Mouse (Mus musculus): ENCODE measurements around the gene Dnajc11. TPM values are rescaled to one million over a fixed set of nuclear protein-coding genes. Genes with fewer than 3 reads are reported as not detected.
A peak's percentile ranks its signal among the peaks of the same experiment; 100 is the strongest.

The Dnajc11 gene
- 10 to 100 TPM; 52.8 to 70.8 TPM for total RNA-seq (2021)
- long read RNA-seq, experiment 1, transcript Dnajc11-201 (16 exons, 3,151 nt), result major isoform, 82 of 96 reads
- long read RNA-seq, experiment 1, partial matches to known transcripts, result 4 of 96 reads
- long read RNA-seq, experiment 1, other reads (novel, unspliced or antisense), result 10 of 96 reads
- long read RNA-seq, experiment 2, transcript Dnajc11-201 (16 exons, 3,151 nt), result major isoform, 76 of 97 reads
- long read RNA-seq, experiment 2, partial matches to known transcripts, result 1 of 97 reads
- long read RNA-seq, experiment 2, other reads (novel, unspliced or antisense), result 20 of 97 reads

DNA sequence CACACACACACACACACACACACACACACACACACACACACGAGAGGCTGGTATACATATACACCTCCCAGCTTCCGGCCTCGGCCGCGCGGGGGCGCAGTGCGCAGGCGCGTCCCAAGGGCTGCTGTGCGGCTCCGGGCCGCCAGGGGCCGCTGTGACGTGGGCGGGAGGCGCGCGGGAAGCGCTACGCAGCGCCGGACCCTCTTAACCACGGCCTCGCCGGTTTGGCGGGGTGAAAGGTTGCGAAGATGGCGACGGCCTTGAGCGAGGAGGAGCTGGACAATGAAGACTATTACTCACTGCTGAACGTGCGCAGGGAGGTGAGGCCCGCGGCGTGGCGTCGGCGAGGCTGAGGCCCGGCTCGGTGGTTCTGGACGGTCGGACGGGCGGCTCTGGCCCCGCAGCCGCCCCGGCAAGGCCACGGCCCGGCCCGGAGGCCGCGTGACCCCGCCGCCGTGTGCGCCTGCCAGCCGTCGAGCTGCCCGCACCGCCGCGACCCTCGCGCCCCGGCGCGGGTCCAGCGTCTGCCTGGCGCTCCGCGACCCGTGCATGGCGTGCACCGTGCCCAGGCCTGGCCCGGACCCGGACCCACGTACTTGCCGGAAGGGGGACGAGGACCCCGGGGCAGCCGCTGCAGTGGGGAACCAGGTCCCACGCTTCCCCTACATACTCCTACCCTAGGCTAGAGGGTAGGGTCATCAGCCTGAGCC, at the start of gene Dnajc11:
TSS of gene Dnajc11 (plus strand) at position 187 of the 710 bp plus-strand sequence.
- H3K4me3 ChIP-seq, result peak within 1 kb of the TSS; percentile 82
- peak; percentile 91 for TF ChIP-seq CTCF (IDR thresholded peaks at IDR 0.05)
- intact Hi-C loops (cut with DNase I), result no loop called here
- H3K27ac ChIP-seq, result peak within 1 kb of the TSS; percentile 94
- DNase-seq, result peak; percentile 92

DNA sequence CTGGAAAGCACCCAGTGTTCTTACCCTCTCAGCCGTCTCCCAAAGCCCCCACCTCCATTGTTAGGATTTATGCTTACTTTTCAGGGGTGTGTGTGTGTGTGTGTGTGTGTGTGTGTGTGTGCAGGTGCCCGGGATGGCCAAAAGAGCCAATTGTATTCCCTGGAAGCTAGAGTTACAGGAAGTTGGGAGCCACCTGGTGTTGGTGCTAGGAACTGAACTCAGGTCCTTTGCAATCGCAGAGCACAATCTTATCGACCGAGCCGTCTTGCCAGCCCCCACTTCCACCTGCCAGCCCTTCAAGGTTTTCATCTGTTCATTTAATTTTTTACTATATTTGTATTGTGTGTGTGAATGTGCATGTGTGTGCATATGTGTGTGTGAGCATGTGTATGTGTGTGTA, 40.2 kb upstream of the Dnajc11 start:
- intact Hi-C loops (cut with DNase I), result no loop called here
- TF ChIP-seq CTCF (IDR thresholded peaks at IDR 0.05), result peak; percentile 34
- Histone ChIP-seq H3K27ac (no peak overlapping the region), H3K4me3 (no peak overlapping the region)
- no peak for DNase-seq

DNA sequence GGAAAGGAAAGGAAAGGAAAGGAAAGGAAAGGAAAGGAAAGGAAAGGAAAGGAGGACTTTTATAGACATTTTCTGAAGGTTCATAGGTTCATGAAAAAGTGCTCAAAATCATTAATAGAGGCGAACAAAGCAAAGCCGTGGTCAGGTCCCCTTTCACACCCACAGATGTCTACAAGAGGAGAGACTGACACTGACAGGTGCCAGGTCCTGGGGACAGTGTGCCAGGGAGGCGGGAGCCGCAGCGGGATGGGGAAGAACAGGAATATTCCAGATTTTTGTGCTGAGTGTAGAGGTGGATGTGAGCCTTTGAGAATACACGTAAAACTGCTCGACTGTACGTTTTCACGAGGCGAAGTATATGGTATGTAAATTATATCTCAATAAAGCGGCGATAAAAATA, 38.6 kb upstream of the Dnajc11 start:
- intact Hi-C loops (cut with DNase I), result no loop called here
- peak; percentile 48 for DNase-seq
- TF ChIP-seq CTCF (IDR thresholded peaks at IDR 0.05), result no peak
- Histone ChIP-seq H3K27ac (0 out of 2 replicates have a peak overlapping the region, but pooled peaks have one; percentile 40), H3K4me3 (peak overlapping the region; percentile 35)

DNA sequence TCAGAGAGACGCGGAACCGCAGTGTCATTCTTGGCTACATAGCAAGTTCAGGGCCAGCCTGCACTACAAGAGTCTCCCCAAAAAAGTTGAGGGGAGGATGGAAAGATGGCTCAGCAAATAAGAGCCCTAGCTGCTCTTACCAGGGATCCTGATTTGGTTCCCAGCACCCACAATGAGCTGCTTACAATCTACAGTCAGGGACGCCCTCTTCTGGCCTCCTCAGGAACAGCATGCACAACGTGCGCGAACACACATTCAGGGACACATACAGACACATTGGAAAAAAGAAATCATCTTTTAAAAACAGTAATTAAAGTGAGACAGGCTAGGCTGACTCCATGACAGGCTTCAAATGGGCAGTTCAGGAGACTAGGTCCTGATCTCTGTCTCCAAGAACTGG, 37.9 kb upstream of the Dnajc11 start:
- no peak for DNase-seq
- 0 out of 2 replicates have a peak overlapping the region, but pooled peaks have one; percentile 40 for H3K27ac ChIP-seq
- no peak overlapping the region for H3K4me3 ChIP-seq
- TF ChIP-seq CTCF (IDR thresholded peaks at IDR 0.05), result peak; percentile 27
- intact Hi-C loops (cut with DNase I), result no loop called here

DNA sequence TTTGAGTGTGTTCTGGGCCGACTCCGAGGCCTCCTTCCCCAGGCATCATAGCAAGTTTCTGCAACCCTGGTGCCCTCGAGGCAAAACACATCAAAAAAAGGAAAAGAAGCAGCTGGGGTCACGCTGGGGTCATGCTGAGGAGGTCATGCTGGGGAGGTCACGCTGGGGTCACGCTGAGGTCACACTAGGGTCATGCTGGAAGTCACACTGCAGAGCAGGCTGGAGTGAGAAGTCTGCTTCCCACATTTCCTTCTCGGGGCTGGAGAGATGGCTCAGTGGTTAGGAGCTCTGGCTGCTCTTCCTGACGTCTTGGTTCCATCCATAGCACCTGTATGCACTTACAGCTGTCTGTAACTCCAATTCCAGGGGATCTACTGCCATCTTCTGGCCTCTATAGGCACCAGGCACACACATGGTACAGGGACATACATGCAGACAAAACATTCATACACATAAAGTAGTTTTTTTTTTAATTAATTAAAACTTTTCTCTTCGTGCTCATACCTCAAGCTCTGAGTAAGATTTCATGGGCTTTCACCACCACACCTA, 36.3 kb upstream of the Dnajc11 start:
- peak; percentile 10 for DNase-seq
- peak; percentile 30 for TF ChIP-seq CTCF (IDR thresholded peaks at IDR 0.05)
- Histone ChIP-seq H3K27ac (no peak overlapping the region), H3K4me3 (no peak overlapping the region)
- intact Hi-C loops (cut with DNase I), result no loop called here

DNA sequence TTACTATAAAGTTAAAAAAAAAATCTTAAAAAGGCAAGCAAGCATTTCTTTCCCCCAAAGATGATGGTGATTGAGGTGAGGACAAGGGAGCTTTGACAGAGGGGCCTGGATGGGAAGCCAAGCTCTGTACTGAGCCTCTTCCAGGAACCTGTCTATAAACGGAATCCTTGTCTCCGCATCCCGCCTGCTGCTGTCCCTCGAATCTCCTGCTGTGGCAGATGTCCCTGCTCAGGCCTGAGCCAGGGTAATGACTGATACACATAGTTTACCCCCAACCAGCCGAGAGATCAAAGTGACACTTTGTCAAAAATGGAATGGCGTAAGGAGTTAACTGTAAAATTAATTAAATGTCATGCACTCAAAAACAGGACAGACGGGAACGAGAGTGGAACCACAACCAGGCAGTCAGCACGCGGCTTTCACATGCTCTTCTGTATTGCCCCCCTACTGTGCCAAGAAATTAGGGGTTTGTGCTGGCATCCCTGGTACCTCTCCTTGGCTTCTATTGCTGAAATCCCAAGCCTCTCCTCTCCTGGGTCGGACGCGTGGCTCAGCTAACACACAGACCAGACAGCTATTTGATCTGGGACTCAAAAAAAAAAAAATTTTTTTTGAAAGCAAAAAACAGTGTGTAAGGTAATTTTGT, 34.8 kb upstream of the Dnajc11 start:
- intact Hi-C loops (cut with DNase I), result no loop called here
- peak; percentile 2; the same call in 1 of the 2 replicates for TF ChIP-seq CTCF (IDR thresholded peaks at IDR 0.05)
- peak; percentile 53 for DNase-seq
- Histone ChIP-seq H3K4me3 (no peak overlapping the region), H3K27ac (peak overlapping the region; percentile 28)

DNA sequence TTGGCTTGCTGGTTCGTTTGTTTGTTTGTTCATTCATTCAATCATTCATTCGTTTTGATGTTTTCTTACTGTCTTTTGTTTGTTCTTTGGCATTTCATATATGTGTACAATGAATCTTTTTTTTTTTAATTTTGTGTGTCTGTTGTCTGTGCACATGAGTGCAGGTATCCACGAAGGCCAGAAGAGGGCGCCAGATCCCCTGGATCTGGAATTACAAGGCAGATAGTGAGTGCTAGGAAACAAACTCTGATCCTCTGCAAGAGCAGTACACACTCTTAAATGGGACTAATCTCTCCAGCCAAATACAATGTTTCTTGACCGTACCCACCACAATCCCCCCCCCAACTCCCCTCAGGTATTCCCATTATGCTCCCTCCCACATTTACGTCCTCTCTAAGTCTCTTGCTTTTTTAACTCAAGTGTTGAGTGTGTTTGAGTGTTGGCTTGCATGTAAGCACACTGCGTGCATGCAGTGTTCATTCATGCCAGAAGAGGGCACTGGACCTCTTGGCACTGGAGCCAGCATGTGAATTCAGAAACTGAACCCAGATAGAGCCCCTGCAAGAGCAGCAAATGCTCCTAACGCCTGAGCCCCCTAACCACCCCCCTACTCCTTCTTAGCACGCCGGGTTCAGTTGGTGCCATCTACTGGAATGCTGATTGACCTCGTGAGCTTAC, 33.6 kb upstream of the Dnajc11 start:
- no peak for DNase-seq
- Histone ChIP-seq H3K27ac (peak overlapping the region; percentile 28; the same call in 1 of the 2 replicates), H3K4me3 (no peak overlapping the region)
- TF ChIP-seq CTCF (IDR thresholded peaks at IDR 0.05), result peak; percentile 40
- intact Hi-C loops (cut with DNase I), result no loop called here

DNA sequence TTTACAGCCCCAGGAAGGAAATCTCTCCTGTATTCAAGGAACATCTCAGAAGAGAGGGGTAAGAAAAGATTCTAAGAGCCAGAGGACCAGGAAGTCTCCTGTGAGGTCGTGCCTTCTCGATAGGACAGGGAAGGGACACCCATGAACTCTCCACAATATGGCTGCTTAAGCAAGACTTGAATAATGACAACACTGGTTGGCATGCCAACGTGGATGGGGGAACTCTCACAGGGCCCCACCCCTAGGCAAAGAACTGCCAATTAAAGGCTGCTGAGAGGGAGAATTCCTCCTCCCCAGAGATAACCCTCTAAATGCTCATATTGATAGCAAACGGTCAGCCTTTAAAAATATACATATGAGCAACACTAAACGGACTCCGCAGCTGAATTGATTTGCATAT, 32.8 kb upstream of the Dnajc11 start:
- intact Hi-C loops (cut with DNase I), result no loop called here
- DNase-seq, result no peak
- H3K27ac ChIP-seq, result peak overlapping the region; percentile 97
- TF ChIP-seq CTCF (IDR thresholded peaks at IDR 0.05), result no peak
- H3K4me3 ChIP-seq, result no peak overlapping the region

DNA sequence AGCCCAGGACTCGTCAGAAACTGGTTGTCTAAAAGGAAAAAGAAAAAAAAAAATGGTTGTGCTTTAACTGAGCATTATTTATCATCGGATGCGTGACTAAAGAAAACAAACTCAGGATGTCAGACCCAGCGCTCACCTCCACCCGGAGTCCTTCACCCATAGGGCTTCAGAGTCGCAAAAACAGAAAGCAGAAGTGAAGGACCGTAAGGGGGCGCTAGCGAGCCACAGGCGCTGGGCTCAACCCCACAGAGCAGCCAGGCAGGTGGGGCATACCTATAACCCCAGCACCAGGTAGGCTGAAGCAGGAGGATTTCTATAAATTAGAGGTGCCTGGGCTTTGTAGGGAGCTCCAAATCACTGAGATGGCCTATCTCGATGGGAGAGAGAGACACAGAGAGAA, 32.1 kb upstream of the Dnajc11 start:
- intact Hi-C loops (cut with DNase I), result no loop called here
- peak overlapping the region; percentile 97 for H3K27ac ChIP-seq

DNA sequence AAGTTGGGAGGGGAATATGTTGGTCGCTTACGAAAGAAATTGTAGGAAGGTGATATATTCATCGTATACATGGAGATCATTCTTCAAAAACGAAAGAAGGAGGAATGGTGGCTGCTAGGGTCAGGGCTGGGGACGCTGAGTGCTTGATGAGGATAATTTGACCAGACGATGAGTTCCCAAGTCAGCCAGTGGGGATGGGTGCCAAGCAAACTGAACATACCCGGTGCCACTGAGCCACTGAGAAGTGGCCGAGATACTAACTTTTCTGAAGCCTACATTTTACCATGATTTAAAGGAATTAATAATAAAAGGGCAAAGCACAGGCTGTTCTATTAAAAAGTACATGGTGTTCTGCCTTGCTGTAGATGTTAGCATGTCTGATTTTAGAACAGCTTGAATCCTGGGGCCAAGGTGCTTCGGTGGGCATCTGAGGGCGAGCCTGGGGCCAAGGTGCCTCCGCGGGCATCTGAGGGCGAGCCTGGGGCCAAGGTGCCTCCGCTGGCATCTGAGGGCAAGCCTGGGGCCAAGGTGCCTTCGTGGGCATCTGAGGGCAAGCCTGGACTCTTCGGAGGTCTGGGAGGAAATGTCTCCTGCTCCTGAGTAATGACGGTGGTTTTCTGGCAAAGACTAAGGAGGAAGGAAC, 31.3 kb upstream of the Dnajc11 start:
- H3K4me3 ChIP-seq, result peak overlapping the region; percentile 58
- peak; percentile 71 for DNase-seq
- peak overlapping the region; percentile 97 for H3K27ac ChIP-seq
- TF ChIP-seq CTCF (IDR thresholded peaks at IDR 0.05), result no peak
- intact Hi-C loops (cut with DNase I), result loop anchor here (1.0 kb wide), 2 partner anchors 18 to 40 kb away; no protein-coding TSS in a partner anchor

More for the DNA sequence above, 32.1 kb upstream of the Dnajc11 start:
- peak; percentile 52 for DNase-seq
- H3K4me3 ChIP-seq, result no peak overlapping the region
- peak; percentile 56 for TF ChIP-seq CTCF (IDR thresholded peaks at IDR 0.05)

DNA sequence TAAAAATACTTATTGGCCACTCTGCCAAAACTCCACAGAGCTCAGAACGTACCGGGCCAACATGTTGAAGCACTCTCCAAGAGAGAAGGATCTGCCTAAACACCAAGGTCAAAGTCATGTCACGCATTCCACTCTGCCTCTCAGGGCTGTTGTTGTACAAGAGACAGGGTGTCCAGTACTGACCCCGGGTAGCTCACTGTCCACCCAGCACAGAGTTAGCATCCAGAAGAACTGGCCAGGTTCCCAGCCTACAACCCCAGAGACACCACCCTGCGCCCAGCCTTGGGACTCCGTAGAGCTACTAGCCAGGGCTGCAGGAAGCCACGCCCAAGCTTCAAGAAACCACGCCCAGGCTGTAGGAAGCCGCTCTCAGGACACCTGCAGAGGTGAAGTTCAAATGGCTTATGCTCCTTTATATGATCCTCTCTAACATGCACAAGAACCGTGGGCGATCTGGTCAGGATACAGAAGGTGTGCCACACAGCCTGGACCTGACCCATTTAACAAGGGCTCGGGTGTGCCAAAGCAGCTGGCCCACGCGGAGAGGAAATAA, 30.7 kb upstream of the Dnajc11 start:
- intact Hi-C loops (cut with DNase I), result loop anchor here (1.0 kb wide), 2 partner anchors 18 to 40 kb away; no protein-coding TSS in a partner anchor
- peak overlapping the region; percentile 97 for H3K27ac ChIP-seq
- peak overlapping the region; percentile 58 for H3K4me3 ChIP-seq
- peak; percentile 91 for DNase-seq
- TF ChIP-seq CTCF (IDR thresholded peaks at IDR 0.05), result no peak

All from gastrocnemius, adult 2 months (tissue).